Mouse (Mus musculus) adrenal gland, adult 18-20 months (tissue): ENCODE data around the gene Pnldc1. TPM values are rescaled to one million over a fixed set of nuclear protein-coding genes. Genes with fewer than 3 reads are reported as not detected.
"Not testable (repeated sequence)": the region's sequence is repeated elsewhere in the genome, so short reads cannot be mapped to it uniquely, and the experiment has no call there.

Source experiments
- DNase-seq, 2 experiments: peaks; one replicate each; pipeline ENCODE4 v3.0.0; 2021 to 2022; ENCODE audit warnings: low spot score in 2 of 2
- long read RNA-seq, 2 experiments: library from polyadenylated mRNA; stranded (forward); transcript quantifications; one replicate each; pipeline ENCODE4 v2.0.0; 2021
- total RNA-seq, 2 experiments: library from RNA; stranded (reverse); gene quantifications; 1 replicate in 1 of 2; 2 replicates in 1 of 2; pipeline ENCODE4 v1.2.3; 2021

The Pnldc1 gene
- 1 to 10 TPM; 3.3 to 5.5 TPM for total RNA-seq
- long read RNA-seq, experiment 1, partial matches to known transcripts = 1 of 3 reads
- long read RNA-seq, experiment 1, other reads (novel, unspliced or antisense) = 1 of 3 reads
- long read RNA-seq, experiment 2, partial matches to known transcripts = 0 of 2 reads
- long read RNA-seq, experiment 2, other reads (novel, unspliced or antisense) = 0 of 2 reads

- no peak for DNase-seq
These were observed at the start of gene Pnldc1 for GRCm38 (mm10) chr17:12909361-12910280. Pnldc1 (minus strand) TSS chr17:12910230.

- DNase-seq = not testable (repeated sequence)
These were observed 49.3 kb upstream of the Pnldc1 start for GRCm38 (mm10) chr17:12959377-12959776.

GRCm38 (mm10) chr17:12956664-12957063 is 46.6 kb upstream of the Pnldc1 start:
- DNase-seq = no peak

- DNase-seq = no peak
These were observed 39.6 kb upstream of the Pnldc1 start for GRCm38 (mm10) chr17:12949669-12950068.

GRCm38 (mm10) chr17:12942459-12943162 is 32.6 kb upstream of the Pnldc1 start:
- DNase-seq = no peak

GRCm38 (mm10) chr17:12941543-12942260 is 31.7 kb upstream of the Pnldc1 start:
- no peak for DNase-seq

GRCm38 (mm10) chr17:12940151-12940805 is 30.2 kb upstream of the Pnldc1 start, which contains the start of gene Acat3:
Acat3 (minus strand) TSS chr17:12940600.
- DNase-seq = peak in 1 of 2 experiments; percentile 6

GRCm38 (mm10) chr17:12939377-12940148 is 29.5 kb upstream of the Pnldc1 start:
- DNase-seq = not testable (repeated sequence)

- DNase-seq = no peak
These were observed 28.0 kb upstream of the Pnldc1 start for GRCm38 (mm10) chr17:12938077-12938476.

GRCm38 (mm10) chr17:12937412-12937970 is 27.5 kb upstream of the Pnldc1 start:
- no peak for DNase-seq

- DNase-seq = no peak
These were observed 25.7 kb upstream of the Pnldc1 start for GRCm38 (mm10) chr17:12935719-12936118.

- not testable (repeated sequence) for DNase-seq
These were observed 21.5 kb upstream of the Pnldc1 start for GRCm38 (mm10) chr17:12931576-12931975.

- DNase-seq = no peak
These were observed 15.7 kb upstream of the Pnldc1 start for GRCm38 (mm10) chr17:12925703-12926180.

- no peak for DNase-seq
These were observed 15.0 kb upstream of the Pnldc1 start for GRCm38 (mm10) chr17:12925001-12925400.

GRCm38 (mm10) chr17:12921073-12921472 is 11.0 kb upstream of the Pnldc1 start:
- DNase-seq = no peak

- peak in 1 of 2 experiments; percentile 54 for DNase-seq
These were observed 6.8 kb upstream of the Pnldc1 start for GRCm38 (mm10) chr17:12916588-12917380.

GRCm38 (mm10) chr17:12915881-12916583 is 6.0 kb upstream of the Pnldc1 start, which contains the start of gene Mrpl18:
Mrpl18 (minus strand) TSS chr17:12916345.
- peak; percentile 92 for DNase-seq
